Mouse (Mus musculus) induced T-regulatory cell, adult 2 months (primary cell): ENCODE data around the gene Emilin3.

Experiments
- DNase-seq: peaks from one replicate; pipeline ENCODE4 v3.0.0-alpha.2; 2012; ENCODE audit warnings: low read depth

Emilin3 gene

GRCm38 (mm10) chr2:160915821-160916610 is 3.9 kb upstream of the Emilin3 start:
- no peak for DNase-seq

DNA sequence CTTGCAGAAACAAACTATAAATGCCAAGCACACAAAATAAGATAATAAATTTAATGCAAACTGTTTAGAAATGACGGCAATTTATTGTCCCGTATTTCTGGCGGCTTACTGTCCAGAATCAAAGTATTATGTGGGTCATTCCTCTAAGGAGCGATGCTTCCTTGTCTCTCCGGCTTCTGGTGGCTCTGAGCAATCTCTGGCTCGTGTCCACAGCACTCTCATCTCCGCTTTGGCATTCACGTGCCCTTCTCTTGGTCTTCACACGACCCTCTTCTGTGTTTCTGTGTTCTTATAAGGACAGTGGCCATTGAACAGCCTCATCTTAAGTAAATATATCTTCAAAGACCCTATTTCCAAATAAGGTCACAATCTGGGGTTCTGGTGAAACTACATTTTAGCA is 2.5 kb upstream of the Emilin3 start:
- DNase-seq = no peak

DNA sequence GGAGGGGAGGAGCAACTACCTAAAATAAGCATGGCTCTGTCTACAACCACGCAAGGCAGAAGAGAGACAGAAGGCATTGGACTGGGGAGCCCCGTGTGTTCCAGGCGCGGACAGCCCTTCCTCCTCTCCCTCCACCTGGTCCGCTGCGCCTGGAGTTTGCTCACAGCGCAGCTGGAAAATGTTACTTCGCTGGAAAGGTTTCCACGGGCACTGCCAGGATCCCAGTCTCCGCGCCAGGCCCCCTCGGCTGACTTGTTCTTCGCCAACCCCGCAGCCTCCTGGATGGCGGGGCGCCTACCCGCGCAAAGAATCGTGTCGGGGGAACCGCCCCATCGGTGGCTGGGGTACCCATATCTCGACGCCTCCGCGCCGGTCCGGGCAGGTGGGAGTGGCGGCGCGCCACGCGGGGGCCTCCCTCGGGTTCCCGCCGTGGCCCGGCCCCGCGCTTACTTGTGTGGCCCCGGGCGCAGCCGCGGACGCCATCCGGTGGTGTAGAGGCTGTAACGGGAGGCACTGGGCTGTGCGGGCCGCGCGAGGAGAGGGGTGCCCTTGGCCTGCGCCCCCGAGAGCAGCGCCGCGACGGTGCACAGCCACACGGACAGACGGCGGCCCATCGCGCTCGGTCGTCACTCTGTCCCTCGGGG is 448 bp downstream of the Emilin3 start:
- DNase-seq = no peak

DNA sequence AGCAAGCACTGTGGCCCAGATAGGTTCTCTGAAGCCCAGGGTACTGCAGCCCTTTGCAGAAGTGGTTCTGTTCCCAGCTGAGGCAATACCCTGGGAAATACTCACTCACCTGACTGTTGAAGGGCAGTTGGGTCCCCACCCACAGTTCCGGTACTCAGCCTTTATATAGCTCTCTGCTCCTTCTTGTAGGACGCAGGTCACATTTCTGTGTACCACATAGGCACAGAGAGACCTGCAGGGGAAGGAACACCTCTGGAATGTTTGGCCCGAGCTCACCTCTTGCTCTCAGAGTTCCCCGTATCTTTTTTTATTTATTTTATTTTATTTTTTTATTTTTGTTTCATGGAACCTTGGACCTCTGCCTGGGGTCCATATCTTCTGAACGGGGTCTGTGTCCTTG is 1.5 kb downstream of the Emilin3 start:
- DNase-seq = no peak

- no peak for DNase-seq
Measured at GRCm38 (mm10) chr2:160908607-160909006, 3.5 kb downstream of the Emilin3 start.

DNA sequence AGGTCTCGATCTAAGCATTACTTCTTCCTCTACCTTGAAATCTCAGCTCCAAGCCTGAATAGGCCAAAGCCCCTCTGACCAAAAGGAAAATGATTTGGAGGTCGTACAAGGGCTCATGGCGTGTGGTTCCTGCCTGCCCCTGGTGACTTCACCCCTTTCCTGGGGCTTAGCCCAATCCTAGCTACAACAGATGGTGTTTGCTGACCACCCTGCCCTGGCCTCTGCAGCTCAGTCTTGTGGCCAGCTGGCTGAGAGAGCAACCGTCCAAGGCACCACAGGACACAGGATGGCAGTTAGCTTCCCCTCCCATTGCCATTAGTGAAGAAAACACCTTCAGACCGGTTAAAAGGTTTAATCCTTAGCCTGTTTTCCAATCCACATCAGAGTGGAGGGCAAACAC is 6.0 kb downstream of the Emilin3 start:
- DNase-seq = no peak

GRCm38 (mm10) chr2:160905301-160905700 is 6.8 kb downstream of the Emilin3 start:
- DNase-seq = no peak

DNA sequence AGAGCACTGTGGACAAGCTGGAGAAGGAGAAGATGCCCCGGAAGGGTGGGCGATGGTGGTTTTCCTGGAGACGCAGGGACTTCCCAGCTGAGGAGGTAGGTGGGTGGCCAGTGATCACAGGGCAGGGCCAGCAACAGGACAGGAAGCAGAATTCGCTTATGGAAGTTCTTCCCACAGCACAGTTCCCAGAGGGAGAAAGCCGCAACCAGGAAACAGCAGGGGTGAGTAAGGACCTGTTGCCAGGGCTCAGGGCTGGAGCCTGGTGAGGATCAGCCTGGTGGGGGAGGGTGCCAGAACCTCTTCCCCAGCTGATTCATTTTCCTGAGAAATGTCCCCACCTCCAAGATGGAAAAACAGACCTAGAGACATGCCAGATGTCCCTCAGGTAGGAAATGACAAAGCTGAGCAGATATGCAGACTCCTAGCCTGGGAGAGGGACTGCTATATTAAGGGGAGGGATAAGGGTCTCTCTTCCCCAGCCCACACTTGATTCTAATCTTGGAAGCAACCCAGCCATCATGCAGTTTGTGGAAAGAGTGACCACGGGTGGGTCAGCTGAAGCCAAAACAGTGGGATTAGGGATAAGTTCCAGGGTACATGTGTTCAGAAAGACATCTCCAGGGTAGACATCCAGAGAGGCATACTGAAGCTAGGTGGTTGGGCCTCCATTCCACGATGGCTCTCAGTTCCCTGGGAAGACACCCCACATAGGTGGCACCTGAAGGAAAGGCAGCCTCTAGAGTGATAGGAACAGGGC is 10.3 kb downstream of the Emilin3 start:
- no peak for DNase-seq

- no peak for DNase-seq
Measured at GRCm38 (mm10) chr2:160891697-160892096, 20.4 kb downstream of the Emilin3 start.

DNA sequence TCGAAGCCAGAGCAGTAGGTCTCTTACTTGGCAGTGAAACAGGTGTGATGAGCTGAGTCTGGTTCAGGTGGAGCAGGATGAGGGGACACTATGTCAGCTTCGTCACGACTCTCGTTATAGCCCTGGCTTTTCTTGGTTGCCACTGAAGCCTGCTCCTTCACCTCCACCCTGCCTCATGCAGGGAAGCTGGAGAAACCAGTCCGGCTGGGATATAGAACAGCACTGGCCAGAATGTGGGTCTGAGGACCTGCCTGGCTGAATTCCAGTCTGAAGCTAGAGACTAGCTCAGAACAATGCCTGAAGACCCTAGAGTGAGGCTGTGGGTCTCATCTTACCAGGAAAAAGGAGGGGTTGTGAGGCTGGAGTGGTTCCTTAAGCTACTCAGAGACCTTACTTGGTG is 21.1 kb downstream of the Emilin3 start:
- DNase-seq = no peak

DNA sequence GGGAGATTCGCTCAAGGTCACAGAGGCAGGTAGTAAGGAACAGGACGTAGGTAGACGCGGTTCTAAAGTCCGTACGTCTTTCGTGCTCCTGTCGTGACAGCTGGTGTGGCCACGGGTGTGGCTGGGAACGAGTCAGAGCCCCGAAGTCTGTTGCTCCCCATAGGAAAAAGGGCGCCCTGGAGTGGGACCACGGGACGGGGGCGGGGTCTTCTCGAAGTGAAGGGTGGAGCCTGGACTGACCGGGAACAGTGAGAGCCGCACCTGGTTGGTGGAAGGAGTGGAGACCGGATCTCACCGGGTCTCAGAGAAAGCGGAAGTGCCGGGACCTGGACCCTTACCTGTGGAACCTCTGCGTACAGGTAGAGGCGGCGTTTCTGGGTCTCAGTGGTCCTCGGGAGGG is 24.3 kb downstream of the Emilin3 start:
- peak; percentile 62 for DNase-seq

DNA sequence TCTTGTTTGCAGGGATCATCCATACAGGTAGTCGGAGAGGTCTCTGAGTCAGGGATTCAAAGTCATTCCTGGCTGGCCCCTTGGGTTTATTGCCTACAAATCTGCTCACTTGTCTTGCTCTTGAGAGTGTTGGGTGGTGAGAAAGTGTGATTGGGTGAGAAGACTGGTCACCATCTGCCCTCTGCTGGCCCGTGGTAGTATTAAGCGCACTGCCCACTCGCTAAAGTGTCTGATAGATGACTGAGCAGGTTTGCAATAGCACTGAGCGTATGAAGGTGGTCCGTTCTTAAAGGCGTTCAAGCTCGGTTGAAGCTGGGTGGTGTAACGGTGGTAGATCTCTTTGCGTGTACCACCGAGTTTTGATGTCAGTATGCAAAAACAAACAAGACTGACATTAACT is 24.8 kb downstream of the Emilin3 start:
- peak; percentile 84 for DNase-seq

DNA sequence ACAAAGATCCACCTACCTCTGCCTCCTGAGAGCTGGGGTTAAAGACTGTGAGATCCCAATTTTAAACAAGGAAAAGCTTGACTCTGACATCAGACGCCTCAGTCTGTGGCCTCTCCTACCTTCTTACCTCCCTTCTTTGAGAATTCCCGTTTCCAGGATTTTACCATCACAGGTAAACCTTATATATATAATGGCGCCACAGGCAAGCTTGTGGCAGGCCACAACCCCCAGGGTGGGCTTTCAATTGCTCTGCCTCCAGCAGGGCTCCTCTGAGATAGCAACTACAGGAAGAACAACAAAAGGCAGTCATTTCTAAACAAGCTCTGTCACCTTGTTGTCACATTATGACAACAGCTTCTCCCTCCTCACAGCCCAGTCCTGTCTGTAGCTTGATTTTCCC is 25.9 kb downstream of the Emilin3 start:
- DNase-seq = no peak

GRCm38 (mm10) chr2:160884830-160885229 is 27.3 kb downstream of the Emilin3 start:
- peak; percentile 75 for DNase-seq

- no peak for DNase-seq
Measured at GRCm38 (mm10) chr2:160883912-160884311, 28.2 kb downstream of the Emilin3 start.

DNA sequence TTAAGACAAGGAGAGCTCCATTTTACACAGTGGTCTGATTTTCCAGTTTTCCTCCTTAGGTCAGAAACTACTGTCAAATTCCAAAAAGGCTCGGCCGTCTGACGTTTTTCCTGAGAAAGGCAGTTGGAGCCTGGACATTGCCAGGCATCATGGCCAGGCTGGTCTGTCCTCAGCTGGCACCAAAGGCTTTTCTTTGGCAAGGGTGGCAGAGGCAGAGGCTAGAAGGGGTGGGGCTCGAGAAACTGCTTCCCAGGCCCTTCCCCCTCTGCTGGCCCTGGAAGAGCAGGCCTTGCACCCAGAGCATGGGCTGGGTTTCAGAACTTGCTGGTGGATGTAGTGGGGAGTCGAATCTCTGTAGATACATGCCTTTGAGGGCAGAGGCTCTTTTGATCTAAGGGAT is 29.7 kb downstream of the Emilin3 start:
- DNase-seq = no peak

GRCm38 (mm10) chr2:160881462-160882101 is 30.5 kb downstream of the Emilin3 start:
- DNase-seq = no peak

- no peak for DNase-seq
Measured at GRCm38 (mm10) chr2:160880453-160881195, 31.5 kb downstream of the Emilin3 start, which contains the start of gene Lpin3. TSS of gene Lpin3 (plus strand) at chr2:160880670.

DNA sequence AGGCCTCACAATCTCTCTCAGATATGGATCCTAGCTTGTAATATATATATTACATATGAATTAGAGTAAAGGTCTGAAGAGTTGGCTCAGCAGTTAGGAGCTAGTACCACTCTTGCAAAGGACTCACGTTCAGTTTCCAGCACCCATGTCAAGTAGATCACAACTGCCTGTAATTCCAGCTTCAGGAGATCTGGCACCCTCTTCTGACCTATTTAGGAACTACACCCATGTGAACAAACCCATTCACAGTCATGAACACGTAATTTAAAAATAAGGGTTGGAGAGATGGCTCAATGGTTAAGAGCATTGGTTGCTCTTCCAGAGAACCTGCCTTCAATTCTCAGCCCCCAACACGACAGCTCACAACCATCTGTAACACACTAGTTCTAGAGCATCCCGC is 36.0 kb downstream of the Emilin3 start:
- peak; percentile 74 for DNase-seq

GRCm38 (mm10) chr2:160874231-160874877 is 37.8 kb downstream of the Emilin3 start:
- DNase-seq = no peak

- peak; percentile 93 for DNase-seq
Measured at GRCm38 (mm10) chr2:160872890-160873382, 39.2 kb downstream of the Emilin3 start, which contains the start of gene Zhx3. TSS of gene Zhx3 (minus strand) at chr2:160872998.
